Mouse (Mus musculus) E14TG2a.4 (cell line): ENCODE measurements around the gene Adm.
"Not testable (repeated sequence)": the region's sequence is repeated elsewhere in the genome, so short reads cannot be mapped to it uniquely, and the experiment has no call there.

Experiments
- H3K27me3 ChIP-seq: 2 replicates; pipeline ENCODE4 v1.6.1; 2014; ENCODE audit warnings: low read length, control low read depth; ENCODE audit not compliant: insufficient read depth
- H3K36me3 ChIP-seq: 2 replicates; pipeline ENCODE4 v1.6.1; 2014; ENCODE audit warnings: low read length, control low read depth; ENCODE audit not compliant: insufficient read depth
- H3K4me1 ChIP-seq: replicated peaks from 2 replicates; pipeline ENCODE4 v1.6.1; 2014; ENCODE audit warnings: low read depth, low read length, control low read depth
- H3K4me3 ChIP-seq: replicated peaks from 2 replicates; pipeline ENCODE4 v1.5.1; 2014; ENCODE audit warnings: mild to moderate bottlenecking, low read length
- H3K9me3 ChIP-seq: 2 replicates; pipeline ENCODE4 v1.6.1; 2014; ENCODE audit warnings: low read length, control low read depth
- CTCF ChIP-seq: conservative IDR thresholded peaks from 2 replicates; pipeline ENCODE4 v1.5.1; 2014; ENCODE audit warnings: low read length
- NANOG ChIP-seq: IDR thresholded peaks from 2 replicates; pipeline ENCODE4 v1.6.1; 2014; ENCODE audit warnings: borderline replicate concordance, low read length, mixed read lengths
- POU5F1 ChIP-seq: IDR thresholded peaks from 2 replicates; pipeline ENCODE4 v1.6.1; 2014; ENCODE audit warnings: low read length, borderline replicate concordance

Gene Adm

GRCm38 (mm10) chr7:110627486-110628272 lies at the start of gene Adm:
TSS of gene Adm (plus strand) at chr7:110627661.
- no peaks in the 10 kb centered on the region for H3K9me3 ChIP-seq
- TF ChIP-seq POU5F1 (no peak), CTCF (no peak), NANOG (no peak)
- H3K4me3 ChIP-seq: peak within 1 kb of the TSS; percentile 76
- peaks cover 62% of the 10 kb centered on the region for H3K4me1 ChIP-seq
- H3K27me3 ChIP-seq: peaks cover 87% of the 10 kb centered on the region
- H3K36me3 ChIP-seq: no peaks in the 10 kb centered on the region

GRCm38 (mm10) chr7:110583705-110584104 lies 43.8 kb upstream of the Adm start:
- Histone ChIP-seq H3K9me3 (no peaks in the 10 kb centered on the region), H3K4me3 (no peak overlapping the region), H3K27me3 (no peaks in the 10 kb centered on the region), H3K4me1 (no peaks in the 10 kb centered on the region; the same call in 1 of the 2 replicates), H3K36me3 (no peaks in the 10 kb centered on the region)
- TF ChIP-seq NANOG (no peak), POU5F1 (no peak), CTCF (no peak)

- TF ChIP-seq CTCF (no peak), POU5F1 (no peak), NANOG (no peak)
- Histone ChIP-seq H3K4me1 (no peaks in the 10 kb centered on the region; the same call in 1 of the 2 replicates), H3K36me3 (no peaks in the 10 kb centered on the region), H3K9me3 (no peaks in the 10 kb centered on the region), H3K27me3 (no peaks in the 10 kb centered on the region), H3K4me3 (no peak overlapping the region)
Observed at GRCm38 (mm10) chr7:110584159-110584558, 43.3 kb upstream of the Adm start.

GRCm38 (mm10) chr7:110585250-110585649 lies 42.2 kb upstream of the Adm start:
- Histone ChIP-seq H3K4me3 (no peak overlapping the region), H3K27me3 (no peaks in the 10 kb centered on the region), H3K4me1 (no peaks in the 10 kb centered on the region; the same call in 1 of the 2 replicates), H3K36me3 (no peaks in the 10 kb centered on the region), H3K9me3 (no peaks in the 10 kb centered on the region)
- no peak for TF ChIP-seq CTCF
- no peak for TF ChIP-seq POU5F1
- TF ChIP-seq NANOG: no peak

- Histone ChIP-seq H3K4me1 (no peaks in the 10 kb centered on the region; the same call in 1 of the 2 replicates), H3K27me3 (no peaks in the 10 kb centered on the region), H3K9me3 (no peaks in the 10 kb centered on the region), H3K36me3 (no peaks in the 10 kb centered on the region), H3K4me3 (no peak overlapping the region)
- TF ChIP-seq CTCF (no peak), NANOG (no peak), POU5F1 (no peak)
Observed at GRCm38 (mm10) chr7:110587721-110588120, 39.7 kb upstream of the Adm start.

GRCm38 (mm10) chr7:110593991-110594390 lies 33.5 kb upstream of the Adm start:
- H3K4me1 ChIP-seq, H3K36me3 ChIP-seq, H3K4me3 ChIP-seq, H3K9me3 ChIP-seq, H3K27me3 ChIP-seq: not testable (repeated sequence)

GRCm38 (mm10) chr7:110597141-110597540 lies 30.3 kb upstream of the Adm start:
- Histone ChIP-seq H3K4me3 (no peak overlapping the region), H3K9me3 (no peaks in the 10 kb centered on the region), H3K4me1 (no peaks in the 10 kb centered on the region), H3K27me3 (no peaks in the 10 kb centered on the region), H3K36me3 (no peaks in the 10 kb centered on the region)
- no peak for TF ChIP-seq CTCF

GRCm38 (mm10) chr7:110605476-110605875 lies 22.0 kb upstream of the Adm start:
- TF ChIP-seq CTCF (no peak), NANOG (no peak), POU5F1 (no peak)
- Histone ChIP-seq H3K4me1 (peaks cover 28% of the 10 kb centered on the region), H3K9me3 (no peaks in the 10 kb centered on the region)

GRCm38 (mm10) chr7:110606906-110607305 lies 20.6 kb upstream of the Adm start:
- Histone ChIP-seq H3K27me3 (no peaks in the 10 kb centered on the region), H3K36me3 (no peaks in the 10 kb centered on the region), H3K9me3 (no peaks in the 10 kb centered on the region), H3K4me1 (peaks cover 33% of the 10 kb centered on the region), H3K4me3 (no peak overlapping the region)
- no peak for TF ChIP-seq POU5F1
- TF ChIP-seq NANOG: no peak
- peak; percentile 45 for TF ChIP-seq CTCF

More at GRCm38 (mm10) chr7:110605476-110605875, 22.0 kb upstream of the Adm start:
- no peak overlapping the region for H3K4me3 ChIP-seq
- no peaks in the 10 kb centered on the region for H3K36me3 ChIP-seq
- H3K27me3 ChIP-seq: no peaks in the 10 kb centered on the region
